ENCODE assay signal across 17 mouse cellular contexts in the genomic region with DNA sequence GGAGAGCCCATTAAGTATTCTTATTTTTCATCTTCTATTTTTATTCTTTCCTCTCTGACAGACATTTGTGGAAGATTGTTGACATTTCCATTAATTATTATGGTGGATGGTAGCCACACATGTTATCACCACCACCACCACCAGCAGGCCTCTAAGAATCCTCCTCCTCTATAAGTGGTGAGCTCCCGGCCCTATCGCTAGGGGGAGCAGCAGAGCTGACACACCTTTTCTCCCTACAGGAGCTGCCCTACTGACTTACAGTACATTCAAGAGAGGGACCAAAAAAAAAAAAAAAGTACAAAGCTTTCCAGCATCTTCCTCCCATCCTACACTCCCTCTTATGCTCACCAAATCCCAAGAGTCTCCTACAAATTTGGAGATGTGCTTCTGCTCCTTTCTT. TPM values are rescaled to one million over a fixed set of nuclear protein-coding genes. Genes with fewer than 3 reads are reported as not detected.
DNase-seq lines count a peak whose midpoint lies in the region; ATAC-seq and TF ChIP-seq lines count a peak whose summit lies in the region.
"Had no signal": no experiment of that assay in that cellular context is flagged by ENCODE, and none has a peak within 500 bp of the region (broad histone marks: within the 10 kb centered on the region; RNA-seq: fewer than 3 reads in every experiment).

No protein-coding gene starts in this region.

- peak; percentile 55 for TF ChIP-seq CTCF in liver, adult 2 months (IDR thresholded peaks at IDR 0.05; ENCODE audit: low read depth, low read length)
- TF ChIP-seq CTCF in CH12.LX (conservative IDR thresholded peaks at IDR 0.05 in 1 of 2, IDR thresholded peaks at IDR 0.05 in 1 of 2; ENCODE audit: low read depth in 2 of 2, low read length in 2 of 2) (peak; percentile 10 to 56; a peak in 2 of 4 replicates), Patski (IDR thresholded peaks at IDR 0.05) (peak; percentile 20)

- POLR2A ChIA-PET in Patski (lab: Charles Lee), result no interaction called here

- in situ Hi-C loops in CH12.LX (cut with MboI; ENCODE audit: low pct_ligation_motif_present, low pct_unique_long_range_greater_than_20kb, low sequenced_read_pairs) (no loop called here), Patski (cut with MboI; ENCODE audit: low pct_unique_long_range_greater_than_20kb) (no loop called here)

- H3K9ac ChIP-seq in liver, adult 2 months (ENCODE audit: low read depth, low read length), result no peak overlapping the region
- H3K9ac ChIP-seq in CH12.LX (ENCODE audit: insufficient read depth, low read depth), result no peak overlapping the region
- H3K9ac ChIP-seq: forebrain, postnatal 0 days; lung, embryonic 14.5 days; neural tube, embryonic 15.5 days had no signal

- no peak for TF ChIP-seq POLR2A in liver, adult 2 months (IDR thresholded peaks at IDR 0.05; ENCODE audit: extremely low read depth, insufficient read depth, low read length)
- TF ChIP-seq POLR2A in CH12.LX (IDR thresholded peaks at IDR 0.05; ENCODE audit: low read depth, low read length), result no peak

- no peak overlapping the region for H3K4me2 ChIP-seq in CH12.LX (ENCODE audit: insufficient read depth, low read depth, poor library complexity, severe bottlenecking)
- H3K4me2 ChIP-seq: lung, embryonic 14.5 days; neural tube, embryonic 15.5 days had no signal

- DNase-seq in gastrocnemius, postnatal 10 days, result peak; percentile 5
- DNase-seq in gastrocnemius, adult 18-20 months (ENCODE audit: low spot score), result no peak
- DNase-seq in liver, adult 2 months (ENCODE audit: extremely low read depth, low read depth, low spot score), result peak; percentile 14
- DNase-seq in liver (no peak), CH12.LX (ENCODE audit: extremely low read depth) (peak; percentile 26), Patski (ENCODE audit: low read depth, low spot score) (no peak)
- no peak for DNase-seq in cerebellum, adult 9-11 months
- no peak for DNase-seq in retina, postnatal 1 day
- DNase-seq: cerebellum, adult 9-10 months; embryo, embryonic 11 days; forebrain, postnatal 0 days; lung, embryonic 14.5 days had no signal

- no peak overlapping the region for H3K27ac ChIP-seq in liver, adult 2 months (replicated peaks; ENCODE audit: insufficient read depth, low read depth, low read length)
- no peak overlapping the region for H3K27ac ChIP-seq in CH12.LX (ENCODE audit: insufficient read depth, low read depth)
- H3K27ac ChIP-seq: limb, embryonic 10.5 days; neural tube, embryonic 15.5 days had no signal

- CTCF ChIA-PET in Patski (lab: Charles Lee), result no interaction called here

- H3K36me3 ChIP-seq in liver, adult 2 months (ENCODE audit: control insufficient read depth, insufficient read depth, low read length), result no peaks in the 10 kb centered on the region
- H3K36me3 ChIP-seq in CH12.LX (replicated peaks in 1 of 2; ENCODE audit: control insufficient read depth in 1 of 2, insufficient read depth in 1 of 2, low read length in 1 of 2), result no peaks in the 10 kb centered on the region
- H3K36me3 ChIP-seq: limb, embryonic 10.5 days; neural tube, embryonic 15.5 days had no signal

- H3K79me2 ChIP-seq in liver, adult 2 months (ENCODE audit: control insufficient read depth, insufficient read depth, low read length), result no peaks in the 10 kb centered on the region
- no peaks in the 10 kb centered on the region for H3K79me2 ChIP-seq in CH12.LX (replicated peaks; ENCODE audit: control insufficient read depth, extremely low read depth, insufficient read depth, poor library complexity, severe bottlenecking)

- H3K4me1 ChIP-seq in liver, adult 2 months (ENCODE audit: control insufficient read depth, insufficient read depth, low read length), result no peaks in the 10 kb centered on the region
- no peaks in the 10 kb centered on the region for H3K4me1 ChIP-seq in CH12.LX (ENCODE audit: control insufficient read depth in 1 of 2, insufficient read depth in 2 of 2)
- H3K4me1 ChIP-seq: limb, embryonic 10.5 days; neural tube, embryonic 15.5 days had no signal

- no peaks in the 10 kb centered on the region for H3K9me3 ChIP-seq in CH12.LX (replicated peaks; ENCODE audit: low read length)
- H3K9me3 ChIP-seq: limb, embryonic 10.5 days; neural tube, embryonic 15.5 days had no signal

- ATAC-seq in Patski, result no peak
- ATAC-seq: forebrain, postnatal 0 days; hindbrain, embryonic 16.5 days had no signal

- TF ChIP-seq EP300 in CH12.LX (IDR thresholded peaks at IDR 0.05; ENCODE audit: low read length), result no peak

- peak; percentile 16 for TF ChIP-seq RAD21 in CH12.LX (IDR thresholded peaks at IDR 0.05; ENCODE audit: low read depth, low read length)

- dilution Hi-C loops in CH12.LX (cut with MboI; ENCODE audit: extremely low pct_ligation_motif_present, extremely low pct_unique_long_range_greater_than_20kb, low sequenced_read_pairs), result no loop called here

- H3K4me3 ChIP-seq in liver, adult 2 months (ENCODE audit: insufficient read depth, low read depth, low read length), result no peak overlapping the region
- H3K4me3 ChIP-seq in CH12.LX (replicated peaks in 1 of 3; ENCODE audit: low read depth in 2 of 3, low read length in 2 of 3, poor library complexity in 1 of 3), result no peak overlapping the region
- H3K4me3 ChIP-seq: limb, embryonic 10.5 days; neural tube, embryonic 15.5 days had no signal

- no peaks in the 10 kb centered on the region for H3K27me3 ChIP-seq in liver, adult 2 months (ENCODE audit: control insufficient read depth, insufficient read depth, low read length)
- no peaks in the 10 kb centered on the region for H3K27me3 ChIP-seq in CH12.LX (replicated peaks)
- peaks cover 49% of the 10 kb centered on the region for H3K27me3 ChIP-seq in Patski
- H3K27me3 ChIP-seq: neural tube, embryonic 15.5 days had no signal

- WGBS in liver, adult 2 months, result 9% methylated on average over 2 of the region's 2 CpGs

TF ChIP-seq in CH12.LX, 34 proteins besides CTCF, POLR2A, EP300 and RAD21:
- TF ChIP-seq HCFC1 (IDR thresholded peaks at IDR 0.05; ENCODE audit: low read depth, low read length) (no peak), BHLHE40 (IDR thresholded peaks at IDR 0.05; ENCODE audit: low read depth, low read length) (no peak), SMC3 (IDR thresholded peaks at IDR 0.05; ENCODE audit: low read depth, low read length) (peak; percentile 28), MEF2A (IDR thresholded peaks at IDR 0.05; ENCODE audit: borderline replicate concordance, low read depth, low read length) (no peak), ZNF384 (IDR thresholded peaks at IDR 0.05; ENCODE audit: low read depth, low read length) (peak; percentile 42; the same call in 1 of the 2 replicates)

RNA-seq across cellular contexts. Expression of a gene that starts 26.7 kb away (rescaled TPM):
- total RNA-seq in gastrocnemius, postnatal 10 days (2021), result 10 to 100 TPM; 28.7 to 42.9 TPM
- 1 to 10 TPM in 1 of 2 experiments, under 1 TPM in 1; 0.57 to 2.0 TPM for total RNA-seq in gastrocnemius, adult 18-20 months (2021)
- total RNA-seq in liver, adult 2 months (2014; rRNA removed), result 0.07 and 0.09 TPM in 2 replicates
- polyA plus RNA-seq in liver, adult 2 months (2012; rRNA removed), result 0.05 and 0.09 TPM in 2 replicates
- total RNA-seq in CH12.LX (2012; rRNA removed) (not detected in 2 replicates), CH12.LX (2014; rRNA removed) (not detected in 2 replicates)
- polyA plus RNA-seq in CH12.LX (2012; ENCODE audit: insufficient read length, low read depth) (not detected in 2 replicates), Patski (2021) (not detected)

RNA-seq across cellular contexts. Expression of a gene that starts 36.0 kb away (rescaled TPM):
- total RNA-seq in gastrocnemius, postnatal 10 days (2021), result not detected
- not detected for total RNA-seq in gastrocnemius, adult 18-20 months (2021)
- not detected in 2 replicates for total RNA-seq in liver, adult 2 months (2014; rRNA removed)
- polyA plus RNA-seq in liver, adult 2 months (2012; rRNA removed), result not detected in 2 replicates
- total RNA-seq in CH12.LX (2012; rRNA removed), result not detected in 2 replicates
- total RNA-seq in CH12.LX (2014; rRNA removed), result not detected in 2 replicates
- not detected in 2 replicates for polyA plus RNA-seq in CH12.LX (2012; ENCODE audit: insufficient read length, low read depth)
- not detected for polyA plus RNA-seq in Patski (2021)
- total RNA-seq: forebrain, postnatal 0 days; layer of hippocampus, postnatal 14 days had no signal
- polyA plus RNA-seq: forebrain, postnatal 0 days; heart, postnatal 0 days; hindbrain, embryonic 16.5 days; limb, embryonic 10.5 days; lung, embryonic 14.5 days; neural tube, embryonic 15.5 days had no signal

Comparison
In these comparisons a context has a peak if more than half of its experiments do, and no peak if none do; other contexts are left out.
1. DNase-seq: peak in gastrocnemius, postnatal 10 days (single experiment), liver, adult 2 months (single experiment) and CH12.LX (single experiment); none in gastrocnemius, adult 18-20 months (single experiment), liver (single experiment), Patski (single experiment), cerebellum, adult 9-11 months (single experiment) and retina, postnatal 1 day (single experiment).
2. RNA of a gene that starts 26.7 kb away (total RNA-seq): 28.7 to 42.9 TPM in gastrocnemius, postnatal 10 days; 0.57 to 2.0 TPM in gastrocnemius, adult 18-20 months, 0.07 to 0.09 TPM in liver, adult 2 months and not detected in CH12.LX; every median in the first group is over 4 times any median in the second.
3. Peak in every context shown above with its lines, with median percentiles within 50 percentile points of each other: CTCF ChIP-seq.